Mouse (Mus musculus): ENCODE measurements around the gene Mob3b. TPM values are rescaled to one million over a fixed set of nuclear protein-coding genes. Genes with fewer than 3 reads are reported as not detected.

Gene Mob3b
- polyA plus RNA-seq, 1 experiment from 2014 or later, result 14.7 TPM

GRCm38 (mm10) chr4:35049742-35050058 lies 107.6 kb downstream of the Mob3b start:
- H3K9me3 ChIP-seq (replicated peaks), result no peaks in the 10 kb centered on the region
- peak; percentile 71; the same call in 1 of the 2 replicates for ATAC-seq (replicated peaks; ENCODE audit: low FRiP score)
- H3K4me1 ChIP-seq, result peaks cover 33% of the 10 kb centered on the region
- 28% methylated on average over 5 of the region's 5 CpGs for WGBS
- H3K4me3 ChIP-seq (replicated peaks), result no peak overlapping the region
- no peak overlapping the region for H3K9ac ChIP-seq
- no peak overlapping the region for H3K27ac ChIP-seq
- H3K27me3 ChIP-seq, result no peaks in the 10 kb centered on the region
- no peaks in the 10 kb centered on the region for H3K36me3 ChIP-seq
- no peak overlapping the region for H3K4me2 ChIP-seq

- no peak for ATAC-seq (replicated peaks; ENCODE audit: low FRiP score)
- H3K9me3 ChIP-seq (replicated peaks), result no peaks in the 10 kb centered on the region
- no peaks in the 10 kb centered on the region for H3K36me3 ChIP-seq
- peaks cover 33% of the 10 kb centered on the region for H3K4me1 ChIP-seq
- H3K4me3 ChIP-seq (replicated peaks), result no peak overlapping the region
- H3K27ac ChIP-seq, result no peak overlapping the region
- no peak overlapping the region for H3K4me2 ChIP-seq
- WGBS, result 30% methylated on average over 9 of the region's 9 CpGs
- no peaks in the 10 kb centered on the region for H3K27me3 ChIP-seq
- no peak overlapping the region for H3K9ac ChIP-seq
These were observed 108.1 kb downstream of the Mob3b start for GRCm38 (mm10) chr4:35049036-35049741.

GRCm38 (mm10) chr4:35040896-35041295 lies 116.4 kb downstream of the Mob3b start:
- Histone ChIP-seq H3K4me3 (replicated peaks) (no peak overlapping the region), H3K27ac (no peak overlapping the region), H3K4me2 (no peak overlapping the region), H3K9ac (no peak overlapping the region), H3K36me3 (0 out of 2 replicates have a peak, but pooled peaks cover 4% of the 10 kb centered on the region), H3K9me3 (replicated peaks) (no peaks in the 10 kb centered on the region; the same call in 1 of the 2 replicates), H3K27me3 (no peaks in the 10 kb centered on the region), H3K4me1 (no peaks in the 10 kb centered on the region)
- ATAC-seq (replicated peaks; ENCODE audit: low FRiP score), result no peak
- WGBS, result 87% methylated on average over 5 of the region's 5 CpGs

- no peaks in the 10 kb centered on the region; the same call in 1 of the 2 replicates for H3K9me3 ChIP-seq (replicated peaks)
- ATAC-seq (replicated peaks; ENCODE audit: low FRiP score), result no peak
- no peak overlapping the region for H3K4me2 ChIP-seq
- H3K9ac ChIP-seq, result no peak overlapping the region
- H3K27me3 ChIP-seq, result no peaks in the 10 kb centered on the region
- 69% methylated on average over 1 of the region's 1 CpGs for WGBS
- no peak overlapping the region for H3K27ac ChIP-seq
- 0 out of 2 replicates have a peak, but pooled peaks cover 4% of the 10 kb centered on the region for H3K36me3 ChIP-seq
- H3K4me1 ChIP-seq, result no peaks in the 10 kb centered on the region
- H3K4me3 ChIP-seq (replicated peaks), result no peak overlapping the region
These were observed 117.0 kb downstream of the Mob3b start for GRCm38 (mm10) chr4:35040306-35040705.

GRCm38 (mm10) chr4:35037824-35038223 lies 119.5 kb downstream of the Mob3b start:
- no peak for ATAC-seq (replicated peaks; ENCODE audit: low FRiP score)
- Histone ChIP-seq H3K36me3 (0 out of 2 replicates have a peak, but pooled peaks cover 4% of the 10 kb centered on the region), H3K4me1 (peaks cover 8% of the 10 kb centered on the region; the same call in 1 of the 2 replicates), H3K4me3 (replicated peaks) (no peak overlapping the region), H3K27ac (no peak overlapping the region), H3K4me2 (no peak overlapping the region), H3K9ac (no peak overlapping the region), H3K27me3 (0 out of 2 replicates have a peak, but pooled peaks cover 1% of the 10 kb centered on the region), H3K9me3 (replicated peaks) (no peaks in the 10 kb centered on the region; the same call in 1 of the 2 replicates)
- WGBS, result 72% methylated on average over 2 of the region's 2 CpGs

- Histone ChIP-seq H3K4me2 (peak overlapping the region; percentile 24; the same call in 1 of the 2 replicates), H3K36me3 (0 out of 2 replicates have a peak, but pooled peaks cover 4% of the 10 kb centered on the region), H3K27me3 (0 out of 2 replicates have a peak, but pooled peaks cover 2% of the 10 kb centered on the region), H3K9me3 (replicated peaks) (no peaks in the 10 kb centered on the region; the same call in 1 of the 2 replicates), H3K27ac (no peak overlapping the region), H3K4me1 (peaks cover 15% of the 10 kb centered on the region), H3K4me3 (replicated peaks) (no peak overlapping the region), H3K9ac (no peak overlapping the region)
- 44% methylated on average over 18 of the region's 18 CpGs for WGBS
- no peak for ATAC-seq (replicated peaks; ENCODE audit: low FRiP score)
These were observed 122.6 kb downstream of the Mob3b start for GRCm38 (mm10) chr4:35034504-35035290.

- no peaks in the 10 kb centered on the region for H3K9me3 ChIP-seq (replicated peaks)
- no peak overlapping the region for H3K4me3 ChIP-seq (replicated peaks)
- no peak overlapping the region for H3K27ac ChIP-seq
- peaks cover 15% of the 10 kb centered on the region for H3K4me1 ChIP-seq
- no peak overlapping the region for H3K9ac ChIP-seq
- H3K4me2 ChIP-seq, result no peak overlapping the region
- 0 out of 2 replicates have a peak, but pooled peaks cover 2% of the 10 kb centered on the region for H3K27me3 ChIP-seq
- 76% methylated on average over 3 of the region's 3 CpGs for WGBS
- no peak for ATAC-seq (replicated peaks; ENCODE audit: low FRiP score)
- H3K36me3 ChIP-seq, result no peaks in the 10 kb centered on the region
These were observed 124.5 kb downstream of the Mob3b start for GRCm38 (mm10) chr4:35032758-35033157.

- H3K9me3 ChIP-seq (replicated peaks), result no peaks in the 10 kb centered on the region
- ATAC-seq (replicated peaks; ENCODE audit: low FRiP score), result 0 out of 2 replicates have a peak, but pooled peaks have one; percentile 12
- peaks cover 15% of the 10 kb centered on the region for H3K4me1 ChIP-seq
- H3K4me3 ChIP-seq (replicated peaks), result no peak overlapping the region
- no peak overlapping the region for H3K4me2 ChIP-seq
- 0 out of 2 replicates have a peak, but pooled peaks cover 2% of the 10 kb centered on the region for H3K27me3 ChIP-seq
- no peak overlapping the region for H3K9ac ChIP-seq
- no peak overlapping the region for H3K27ac ChIP-seq
- no peaks in the 10 kb centered on the region for H3K36me3 ChIP-seq
- WGBS, result 19% methylated on average over 3 of the region's 3 CpGs
These were observed 125.7 kb downstream of the Mob3b start for GRCm38 (mm10) chr4:35031623-35032022.

GRCm38 (mm10) chr4:35031141-35031540 lies 126.1 kb downstream of the Mob3b start:
- Histone ChIP-seq H3K4me3 (replicated peaks) (no peak overlapping the region), H3K27me3 (0 out of 2 replicates have a peak, but pooled peaks cover 2% of the 10 kb centered on the region), H3K27ac (no peak overlapping the region), H3K4me1 (peaks cover 15% of the 10 kb centered on the region), H3K9me3 (replicated peaks) (no peaks in the 10 kb centered on the region), H3K4me2 (no peak overlapping the region), H3K9ac (no peak overlapping the region), H3K36me3 (no peaks in the 10 kb centered on the region)
- WGBS, result 62% methylated on average over 5 of the region's 5 CpGs
- no peak for ATAC-seq (replicated peaks; ENCODE audit: low FRiP score)

GRCm38 (mm10) chr4:35018416-35018815 lies 138.9 kb downstream of the Mob3b start:
- no peak for ATAC-seq (replicated peaks; ENCODE audit: low FRiP score)
- WGBS, result 86% methylated on average over 1 of the region's 1 CpGs
- no peak overlapping the region for H3K4me2 ChIP-seq

GRCm38 (mm10) chr4:35012401-35013307 lies 144.6 kb downstream of the Mob3b start:
- no peak overlapping the region for H3K4me3 ChIP-seq (replicated peaks)
- peaks cover 16% of the 10 kb centered on the region for H3K4me1 ChIP-seq
- no peak overlapping the region for H3K9ac ChIP-seq
- H3K9me3 ChIP-seq (replicated peaks), result no peaks in the 10 kb centered on the region
- 0 out of 2 replicates have a peak, but pooled peaks cover 6% of the 10 kb centered on the region for H3K27me3 ChIP-seq
- peak; percentile 91 for ATAC-seq (replicated peaks; ENCODE audit: low FRiP score)
- peak overlapping the region; percentile 39; the same call in 1 of the 2 replicates for H3K27ac ChIP-seq
- H3K36me3 ChIP-seq, result no peaks in the 10 kb centered on the region
- WGBS, result 6% methylated on average over 10 of the region's 10 CpGs
- peak overlapping the region; percentile 10; the same call in 1 of the 2 replicates for H3K4me2 ChIP-seq

More at GRCm38 (mm10) chr4:35018416-35018815, 138.9 kb downstream of the Mob3b start:
- peaks cover 8% of the 10 kb centered on the region; the same call in 1 of the 2 replicates for H3K4me1 ChIP-seq
- 0 out of 2 replicates have a peak, but pooled peaks cover 3% of the 10 kb centered on the region for H3K27me3 ChIP-seq
- H3K9ac ChIP-seq, result no peak overlapping the region
- H3K27ac ChIP-seq, result no peak overlapping the region
- no peak overlapping the region for H3K4me3 ChIP-seq (replicated peaks)
- H3K9me3 ChIP-seq (replicated peaks), result no peaks in the 10 kb centered on the region
- no peaks in the 10 kb centered on the region for H3K36me3 ChIP-seq
